Mouse (Mus musculus) MEL (cell line): ENCODE measurements around the gene Ndufs2.
A peak's percentile ranks its signal among the peaks of the same experiment; 100 is the strongest.

ENCODE experiments used
- CTCF ChIP-seq, 3 experiments: IDR thresholded peaks in 2 of 3; conservative IDR thresholded peaks in 1 of 3; 2 replicates each; pipeline ENCODE4 v1.5.1; 2011 to 2012; ENCODE audit warnings: low read length in 3 of 3, low read depth in 2 of 3, mild to moderate bottlenecking in 2 of 3, improper control_type of control experiment in 1 of 3, inconsistent platforms in 1 of 3, mixed read lengths in 1 of 3, moderate library complexity in 1 of 3; ENCODE audit not compliant: control insufficient read depth in 1 of 3, insufficient read depth in 1 of 3, poor library complexity in 1 of 3, severe bottlenecking in 1 of 3
- GABPA ChIP-seq: IDR thresholded peaks from 2 replicates; pipeline ENCODE4 v1.6.1; 2012; ENCODE audit warnings: low read depth, mild to moderate bottlenecking, inconsistent platforms, low read length, improper control_type of control experiment, moderate library complexity
- POLR2A ChIP-seq, 2 experiments: IDR thresholded peaks; 2 replicates each; pipeline ENCODE4 v1.6.1; 2011 to 2012; ENCODE audit warnings: low read length in 2 of 2, mild to moderate bottlenecking in 2 of 2, control low read depth in 1 of 2, improper control_type of control experiment in 1 of 2, low read depth in 1 of 2, moderate library complexity in 1 of 2; ENCODE audit not compliant: control insufficient read depth in 1 of 2, insufficient read depth in 1 of 2, poor library complexity in 1 of 2
- TAL1 ChIP-seq: IDR thresholded peaks from 2 replicates; pipeline ENCODE4 v1.6.1; 2012; ENCODE audit warnings: mild to moderate bottlenecking, inconsistent platforms, low read length, moderate library complexity, mixed read lengths
- TBP ChIP-seq: IDR thresholded peaks from 2 replicates; pipeline ENCODE4 v1.8.0; 2011; ENCODE audit warnings: low read depth, low read length, improper control_type of control experiment
- ZC3H11A ChIP-seq: IDR thresholded peaks from 2 replicates; pipeline ENCODE4 v1.6.1; 2012; ENCODE audit warnings: low read depth, mild to moderate bottlenecking, inconsistent platforms, low read length, improper control_type of control experiment
- ZMIZ1 ChIP-seq: IDR thresholded peaks from 2 replicates; pipeline ENCODE4 v1.6.1; 2012; ENCODE audit warnings: low read depth, mild to moderate bottlenecking, inconsistent platforms, low read length, improper control_type of control experiment, moderate library complexity

- TF ChIP-seq ZMIZ1 (no peak), CTCF (IDR thresholded peaks at IDR 0.05 in 2 of 3, conservative IDR thresholded peaks at IDR 0.05 in 1 of 3; ENCODE audit: control insufficient read depth in 1 of 3, insufficient read depth in 1 of 3, low read depth in 2 of 3, low read length in 3 of 3, poor library complexity in 1 of 3, severe bottlenecking in 1 of 3) (no peak), ZC3H11A (no peak), GABPA (no peak), POLR2A (IDR thresholded peaks at IDR 0.05; ENCODE audit: control insufficient read depth in 1 of 2, insufficient read depth in 1 of 2, low read depth in 1 of 2, low read length in 2 of 2, poor library complexity in 1 of 2) (peak; percentile 29 to 82; a peak in 2 of 4 replicates), TAL1 (peak; percentile 95), TBP (peak; percentile 84)
Observed at GRCm38 (mm10) chr1:171280916-171281527, 29.8 kb upstream of the Ndufs2 start, which contains the start of gene Ppox.
